Mouse (Mus musculus): ENCODE measurements around the gene Snx29. TPM values are rescaled to one million over a fixed set of nuclear protein-coding genes. Genes with fewer than 3 reads are reported as not detected.
A peak's percentile ranks its signal among the peaks of the same experiment; 100 is the strongest.

Gene Snx29
- polyA plus RNA-seq, 1 experiment from 2014 or later, result 13.0 TPM

DNA sequence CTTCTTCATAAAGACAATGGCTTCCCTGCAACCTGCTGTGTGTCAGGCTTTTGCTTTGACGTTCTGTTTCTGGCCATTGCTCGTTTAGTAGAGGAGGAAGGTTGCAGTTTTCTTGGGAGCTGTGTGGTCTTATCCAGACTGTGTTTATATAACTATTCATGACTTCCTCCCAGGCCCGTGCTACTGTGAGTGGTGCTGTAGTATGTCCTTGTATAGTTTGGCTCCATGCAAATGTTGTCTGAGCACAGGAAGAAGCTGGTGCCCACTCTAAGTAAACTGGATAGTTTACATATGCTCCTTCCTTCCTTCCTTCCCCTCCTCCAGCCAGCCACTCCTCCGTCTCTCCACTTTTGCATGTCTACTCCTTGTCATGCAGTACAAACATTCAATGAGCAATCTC lies 323.0 kb downstream of the Snx29 start:
- Histone ChIP-seq H3K4me1 (peaks cover 16% of the 10 kb centered on the region), H3K36me3 (ENCODE audit: poor library complexity, severe bottlenecking) (no peaks in the 10 kb centered on the region), H3K27ac (no peak overlapping the region), H3K27me3 (no peaks in the 10 kb centered on the region), H3K4me3 (no peak overlapping the region), H3K9ac (no peak overlapping the region), H3K9me3 (replicated peaks) (no peaks in the 10 kb centered on the region), H3K4me2 (no peak overlapping the region)
- ATAC-seq, result no peak
- 29% methylated on average over 4 of the region's 4 CpGs for WGBS

DNA sequence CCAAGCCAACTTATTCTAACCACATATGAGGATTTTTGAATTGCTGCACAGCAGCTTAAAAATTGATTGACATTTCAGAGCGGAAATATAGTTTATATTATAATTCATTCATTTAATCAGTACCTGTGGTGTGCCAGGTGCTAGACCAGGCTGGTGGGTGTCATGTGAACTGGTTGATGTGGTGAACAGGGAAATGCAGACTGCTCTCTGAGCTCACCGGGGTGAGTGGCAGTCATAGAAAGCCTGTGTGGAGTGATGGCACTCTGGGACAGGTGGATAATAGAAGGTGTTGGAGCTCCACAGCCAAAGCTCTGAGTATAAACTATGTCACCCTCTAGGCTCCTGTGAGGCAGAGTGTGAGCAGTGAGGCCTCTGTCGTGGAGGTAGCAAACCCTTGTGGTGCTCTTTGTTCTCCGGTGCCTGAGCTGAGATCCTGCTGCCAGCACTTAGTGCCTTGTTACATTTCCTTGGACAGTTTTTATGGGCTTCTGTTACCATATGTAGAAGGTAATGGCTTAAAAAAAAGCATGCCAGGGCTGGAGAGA lies 324.1 kb downstream of the Snx29 start:
- no peaks in the 10 kb centered on the region for H3K36me3 ChIP-seq (ENCODE audit: poor library complexity, severe bottlenecking)
- 72% methylated on average over 4 of the region's 4 CpGs for WGBS
- H3K4me3 ChIP-seq, result no peak overlapping the region
- H3K4me2 ChIP-seq, result no peak overlapping the region
- no peaks in the 10 kb centered on the region for H3K27me3 ChIP-seq
- no peak overlapping the region for H3K27ac ChIP-seq
- peak; percentile 65; the same call in 1 of the 2 replicates for ATAC-seq
- H3K9me3 ChIP-seq (replicated peaks), result no peaks in the 10 kb centered on the region
- peaks cover 16% of the 10 kb centered on the region for H3K4me1 ChIP-seq
- no peak overlapping the region for H3K9ac ChIP-seq

DNA sequence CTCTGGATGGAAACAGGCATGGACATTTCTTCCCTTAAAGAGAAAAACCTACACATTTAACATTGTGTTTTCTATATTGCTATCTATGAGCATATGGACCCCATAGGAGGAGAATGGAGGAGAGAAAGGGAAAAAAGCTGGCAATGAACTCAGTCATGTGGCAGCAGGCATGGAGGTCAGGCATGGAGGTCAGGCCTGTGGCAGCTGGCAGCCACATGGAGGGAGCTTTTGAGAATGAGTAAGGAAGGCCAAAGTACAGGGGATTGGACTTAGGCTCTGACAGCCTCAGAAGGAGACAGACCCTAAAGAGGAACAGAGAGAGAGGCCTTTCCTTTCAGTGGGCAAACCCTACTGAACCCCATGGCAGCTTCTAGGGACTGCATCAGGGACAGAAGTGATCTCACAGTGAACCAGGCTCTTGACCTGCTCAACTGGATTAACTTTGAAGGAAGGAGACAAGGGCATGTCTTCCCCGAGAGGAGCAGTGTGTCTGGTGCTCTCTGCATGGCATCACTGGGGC lies 325.5 kb downstream of the Snx29 start:
- no peak for ATAC-seq
- Histone ChIP-seq H3K27me3 (no peaks in the 10 kb centered on the region), H3K9me3 (replicated peaks) (no peaks in the 10 kb centered on the region), H3K4me1 (peaks cover 15% of the 10 kb centered on the region), H3K9ac (no peak overlapping the region), H3K36me3 (ENCODE audit: poor library complexity, severe bottlenecking) (no peaks in the 10 kb centered on the region), H3K4me2 (no peak overlapping the region), H3K4me3 (no peak overlapping the region), H3K27ac (no peak overlapping the region)
- 95% methylated on average over 1 of the region's 1 CpGs for WGBS

DNA sequence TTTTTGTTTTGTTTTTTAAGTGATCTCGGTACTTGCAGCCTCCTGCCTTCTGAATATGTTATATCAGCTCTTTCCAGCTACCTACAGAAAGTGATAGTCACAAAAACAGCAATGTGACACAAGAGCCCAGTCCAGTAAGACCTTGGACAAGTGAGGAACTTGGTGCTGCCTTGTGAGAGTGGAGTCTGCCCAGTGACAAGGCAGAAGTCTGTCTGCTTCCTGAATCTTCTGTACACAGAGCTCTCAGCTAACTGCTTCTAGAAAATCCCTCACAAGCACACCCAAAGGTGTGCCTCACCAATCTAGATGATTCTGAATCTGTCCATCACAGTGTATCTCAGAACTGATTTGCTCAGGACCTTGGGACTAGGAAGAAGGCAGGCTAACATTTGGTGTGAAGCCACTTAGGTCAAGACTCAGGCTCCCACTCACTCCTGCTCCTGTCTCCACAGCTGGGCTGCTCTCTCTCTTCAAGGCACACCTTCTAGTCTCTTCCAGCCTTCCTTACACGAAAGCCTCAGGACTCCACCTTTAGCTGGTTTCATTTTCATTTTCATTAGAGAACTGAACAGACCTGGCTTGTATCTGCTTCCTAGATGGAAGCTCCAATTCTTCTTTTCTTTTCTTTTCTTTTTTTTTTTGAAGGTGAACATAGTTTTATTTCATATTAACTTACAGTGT lies 330.1 kb downstream of the Snx29 start:
- H3K4me3 ChIP-seq, result no peak overlapping the region
- no peaks in the 10 kb centered on the region for H3K36me3 ChIP-seq (ENCODE audit: poor library complexity, severe bottlenecking)
- H3K4me1 ChIP-seq, result no peaks in the 10 kb centered on the region
- no peaks in the 10 kb centered on the region for H3K9me3 ChIP-seq (replicated peaks)
- WGBS, result 81% methylated on average over 2 of the region's 2 CpGs
- no peaks in the 10 kb centered on the region for H3K27me3 ChIP-seq
- no peak overlapping the region for H3K27ac ChIP-seq
- no peak overlapping the region for H3K9ac ChIP-seq
- ATAC-seq, result no peak
- H3K4me2 ChIP-seq, result no peak overlapping the region

DNA sequence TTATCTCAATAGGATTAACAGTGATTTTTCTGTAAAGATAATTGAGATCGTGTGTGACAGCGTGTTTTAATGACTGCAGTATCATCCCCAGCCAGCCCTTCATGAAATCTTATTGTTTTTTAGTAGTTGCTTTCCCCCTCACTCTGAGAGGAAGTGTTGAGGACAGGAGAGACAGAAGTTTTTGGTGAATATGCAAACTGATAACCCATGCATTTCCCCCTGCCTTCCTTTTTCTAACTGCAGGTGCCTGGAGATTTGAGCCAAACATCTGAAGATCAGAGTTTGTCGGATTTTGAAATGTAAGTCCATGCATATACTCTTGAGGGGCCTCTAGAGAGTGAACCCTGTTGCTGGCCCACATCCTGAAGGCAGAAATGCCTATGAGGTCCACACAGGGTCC lies 333.2 kb downstream of the Snx29 start:
- 87% methylated on average over 3 of the region's 3 CpGs for WGBS
- no peaks in the 10 kb centered on the region for H3K4me1 ChIP-seq
- ATAC-seq, result no peak

DNA sequence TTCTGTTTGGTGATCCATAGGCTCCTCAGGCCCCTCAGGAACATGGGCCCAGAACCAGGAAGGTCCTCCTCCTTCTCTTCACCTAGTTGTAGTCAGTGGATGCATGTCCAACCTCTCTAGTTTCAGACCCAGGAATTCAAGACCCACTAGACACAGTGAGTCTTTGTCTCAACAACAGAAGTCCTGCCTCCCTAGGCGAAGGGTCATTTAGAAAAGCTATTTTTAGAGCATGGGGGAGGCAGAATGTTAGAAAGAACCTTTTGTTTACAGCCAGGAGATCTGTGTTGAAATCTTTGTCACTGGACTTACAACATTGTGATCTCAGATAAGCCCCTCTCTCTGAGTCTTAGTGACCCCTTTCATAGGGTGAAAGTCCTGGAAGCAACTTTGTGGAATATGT lies 334.4 kb downstream of the Snx29 start:
- no peak overlapping the region for H3K4me2 ChIP-seq
- H3K9me3 ChIP-seq (replicated peaks), result no peaks in the 10 kb centered on the region
- H3K4me3 ChIP-seq, result no peak overlapping the region
- H3K27me3 ChIP-seq, result no peaks in the 10 kb centered on the region
- no peak overlapping the region for H3K27ac ChIP-seq
- no peaks in the 10 kb centered on the region for H3K4me1 ChIP-seq
- ATAC-seq, result no peak
- no peaks in the 10 kb centered on the region for H3K36me3 ChIP-seq (ENCODE audit: poor library complexity, severe bottlenecking)
- H3K9ac ChIP-seq, result no peak overlapping the region
- WGBS, result 46% methylated on average over 1 of the region's 1 CpGs

More for the DNA sequence above, 333.2 kb downstream of the Snx29 start:
- no peaks in the 10 kb centered on the region for H3K36me3 ChIP-seq (ENCODE audit: poor library complexity, severe bottlenecking)
- no peaks in the 10 kb centered on the region for H3K9me3 ChIP-seq (replicated peaks)
- no peak overlapping the region for H3K4me2 ChIP-seq
- H3K27me3 ChIP-seq, result no peaks in the 10 kb centered on the region
- H3K27ac ChIP-seq, result no peak overlapping the region
- no peak overlapping the region for H3K9ac ChIP-seq
- H3K4me3 ChIP-seq, result no peak overlapping the region

DNA sequence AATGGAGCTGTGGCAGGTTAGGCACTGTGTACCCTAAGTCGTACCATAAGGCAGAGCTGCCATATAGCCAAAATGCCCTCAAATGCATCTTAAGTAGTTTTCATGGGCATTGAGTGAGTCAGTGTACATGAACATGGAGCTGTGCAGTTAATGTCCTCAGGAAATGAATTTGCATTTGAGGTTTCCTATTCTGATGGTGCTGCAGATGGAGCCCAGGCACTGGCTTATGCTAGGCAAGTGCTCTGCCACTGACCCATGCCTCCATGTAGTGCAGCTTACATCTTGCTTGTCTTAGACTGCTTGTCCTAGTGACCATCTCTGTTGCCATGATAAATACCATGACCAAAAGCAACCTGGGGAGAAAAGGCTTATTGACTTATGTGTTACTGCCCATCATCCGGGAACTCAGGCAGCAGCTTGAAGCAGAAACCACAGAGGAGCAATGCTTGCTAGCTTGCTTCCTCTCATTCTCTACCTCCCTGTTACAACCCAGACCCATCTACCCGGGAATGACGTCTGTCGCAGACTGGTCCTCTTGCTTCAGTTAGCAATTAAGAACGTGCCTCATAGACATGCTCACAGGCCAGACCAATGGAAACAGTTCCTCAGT lies 336.5 kb downstream of the Snx29 start:
- Histone ChIP-seq H3K4me1 (no peaks in the 10 kb centered on the region), H3K4me3 (no peak overlapping the region), H3K27ac (no peak overlapping the region), H3K36me3 (ENCODE audit: poor library complexity, severe bottlenecking) (no peaks in the 10 kb centered on the region), H3K27me3 (no peaks in the 10 kb centered on the region), H3K4me2 (no peak overlapping the region), H3K9me3 (replicated peaks) (no peaks in the 10 kb centered on the region), H3K9ac (no peak overlapping the region)
- no peak for ATAC-seq
- WGBS, result 88% methylated on average over 6 of the region's 6 CpGs

DNA sequence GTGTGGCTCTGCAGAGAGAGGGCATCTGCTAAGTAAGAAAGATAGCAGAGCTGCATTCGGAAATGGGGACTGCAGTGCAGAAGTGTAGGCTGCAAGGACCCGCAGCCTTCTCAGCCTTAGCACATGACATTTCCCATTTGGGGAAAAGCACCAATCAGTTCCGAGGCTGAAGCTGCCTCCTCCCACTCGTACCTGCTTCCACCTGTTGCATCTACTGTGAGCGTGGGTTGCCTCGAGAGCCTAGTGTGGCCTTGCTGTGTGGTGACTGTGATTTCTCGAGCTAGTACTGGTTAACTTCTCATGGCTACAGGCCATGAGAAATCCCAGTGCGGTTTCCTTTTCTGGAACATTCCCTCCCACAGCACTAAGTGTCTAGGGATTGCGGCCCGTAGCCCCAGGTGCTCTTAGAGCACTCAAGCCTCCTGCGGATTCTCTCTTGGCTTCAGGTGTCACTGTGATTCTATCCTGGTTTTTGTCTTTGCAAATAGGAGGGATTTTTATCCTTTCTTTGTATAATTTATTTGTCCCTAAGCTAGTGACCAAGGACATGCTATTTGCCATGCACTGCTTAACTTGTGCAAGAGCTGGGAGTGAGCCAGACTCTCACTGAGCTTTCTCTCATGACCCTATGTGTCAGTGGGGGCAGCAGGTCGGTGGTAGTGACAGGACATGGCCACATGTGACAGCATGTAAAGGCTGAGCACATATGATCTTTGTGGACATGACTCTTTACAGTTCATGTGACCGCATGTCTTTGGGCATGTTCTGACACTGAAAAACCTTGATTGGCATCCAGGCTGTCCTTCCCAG lies 342.4 kb downstream of the Snx29 start:
- no peak overlapping the region for H3K9ac ChIP-seq
- peaks cover 6% of the 10 kb centered on the region; the same call in 1 of the 2 replicates for H3K4me1 ChIP-seq
- H3K27ac ChIP-seq, result no peak overlapping the region
- no peak overlapping the region for H3K4me3 ChIP-seq
- no peaks in the 10 kb centered on the region for H3K36me3 ChIP-seq (ENCODE audit: poor library complexity, severe bottlenecking)
- H3K9me3 ChIP-seq (replicated peaks), result no peaks in the 10 kb centered on the region
- no peak for ATAC-seq
- H3K27me3 ChIP-seq, result no peaks in the 10 kb centered on the region
- 83% methylated on average over 13 of the region's 13 CpGs for WGBS
- H3K4me2 ChIP-seq, result no peak overlapping the region

DNA sequence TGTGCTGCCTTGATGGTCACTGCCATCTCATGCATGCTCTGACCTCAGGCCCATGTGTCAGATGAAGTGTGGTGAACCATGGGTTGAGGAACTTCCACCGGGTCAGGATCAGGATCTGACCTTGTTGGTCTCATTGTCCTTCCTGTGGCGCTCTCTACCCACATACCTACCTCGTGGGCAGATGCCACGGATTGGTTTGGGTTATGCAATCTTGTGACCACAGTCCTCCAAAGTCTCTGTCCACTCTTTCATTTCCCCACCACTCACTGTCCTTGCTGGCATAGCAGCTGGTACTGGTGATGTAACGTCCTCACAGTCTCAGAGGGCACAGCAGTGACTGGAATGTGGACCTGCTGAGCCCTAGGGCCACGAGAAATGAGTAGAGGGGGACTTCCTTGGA lies 343.2 kb downstream of the Snx29 start:
- ATAC-seq, result no peak
- no peak overlapping the region for H3K9ac ChIP-seq
- H3K36me3 ChIP-seq (ENCODE audit: poor library complexity, severe bottlenecking), result no peaks in the 10 kb centered on the region
- no peak overlapping the region for H3K4me3 ChIP-seq
- peaks cover 13% of the 10 kb centered on the region; the same call in 1 of the 2 replicates for H3K4me1 ChIP-seq
- H3K9me3 ChIP-seq (replicated peaks), result no peaks in the 10 kb centered on the region
- no peaks in the 10 kb centered on the region for H3K27me3 ChIP-seq
- 87% methylated on average over 6 of the region's 6 CpGs for WGBS
- no peak overlapping the region for H3K4me2 ChIP-seq
- H3K27ac ChIP-seq, result no peak overlapping the region

DNA sequence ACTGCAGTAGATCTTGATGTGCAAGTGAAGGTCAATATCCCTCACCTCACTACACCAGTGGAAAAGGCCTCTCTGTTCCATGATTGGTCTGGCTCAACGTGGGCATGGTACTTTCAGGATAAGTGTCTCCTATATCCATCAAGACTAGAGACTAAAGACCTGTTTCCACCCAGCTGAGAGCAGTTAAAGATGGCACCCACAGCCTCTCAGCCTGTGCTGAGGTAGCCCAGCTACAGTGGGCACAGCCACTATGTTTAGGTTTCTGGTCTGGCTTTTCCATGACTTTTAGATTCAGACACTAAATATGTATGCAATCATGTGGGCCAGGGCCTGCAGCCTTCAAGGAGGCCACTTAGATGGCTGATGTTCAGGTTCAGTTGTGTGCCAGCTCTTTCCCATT lies 345.7 kb downstream of the Snx29 start:
- H3K27ac ChIP-seq, result no peak overlapping the region
- 86% methylated on average over 1 of the region's 1 CpGs for WGBS

DNA sequence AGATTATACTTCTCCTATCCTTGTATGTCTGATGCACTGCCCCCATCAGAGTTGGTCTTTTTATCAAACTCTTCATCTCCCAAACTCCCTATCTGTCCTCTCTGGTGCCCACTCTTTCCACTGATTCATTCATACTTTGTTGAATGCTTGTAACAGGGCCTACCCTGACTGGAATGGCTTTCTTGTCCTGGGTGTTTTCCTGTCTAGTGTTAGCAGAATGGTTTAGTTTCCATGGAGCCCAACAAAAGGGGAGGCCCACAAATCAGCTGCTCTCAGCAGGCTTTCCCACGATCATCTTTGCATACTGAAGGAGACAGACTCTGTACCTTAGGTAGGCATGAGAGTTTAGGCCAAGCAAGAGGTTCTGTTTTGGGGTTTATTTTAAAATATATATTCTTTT lies 346.2 kb downstream of the Snx29 start:
- Histone ChIP-seq H3K4me2 (no peak overlapping the region), H3K36me3 (ENCODE audit: poor library complexity, severe bottlenecking) (no peaks in the 10 kb centered on the region), H3K27me3 (no peaks in the 10 kb centered on the region), H3K9me3 (replicated peaks) (no peaks in the 10 kb centered on the region), H3K4me1 (peaks cover 14% of the 10 kb centered on the region; the same call in 1 of the 2 replicates), H3K9ac (no peak overlapping the region), H3K4me3 (no peak overlapping the region), H3K27ac (no peak overlapping the region)
- no peak; the same call in 1 of the 2 replicates for ATAC-seq
- 21% methylated on average over 1 of the region's 1 CpGs for WGBS

More for the DNA sequence above, 345.7 kb downstream of the Snx29 start:
- no peak for ATAC-seq
- Histone ChIP-seq H3K9me3 (replicated peaks) (no peaks in the 10 kb centered on the region), H3K4me2 (no peak overlapping the region), H3K4me3 (no peak overlapping the region), H3K9ac (no peak overlapping the region), H3K4me1 (peaks cover 14% of the 10 kb centered on the region; the same call in 1 of the 2 replicates), H3K36me3 (ENCODE audit: poor library complexity, severe bottlenecking) (no peaks in the 10 kb centered on the region), H3K27me3 (no peaks in the 10 kb centered on the region)

Measured in forebrain, embryonic 13.5 days (tissue).